ENCODE assay signal across 22 mouse cellular contexts in genomic region chrX:142521063-142521462, GRCm38 (mm10).
DNase-seq lines count a peak whose midpoint lies in the region; ATAC-seq and TF ChIP-seq lines count a peak whose summit lies in the region.
"Had no signal": no experiment of that assay in that cellular context is flagged by ENCODE, and none has a peak within 500 bp of the region (broad histone marks: within the 10 kb centered on the region; RNA-seq: fewer than 3 reads in every experiment).

No protein-coding gene starts in this region.

- TF ChIP-seq CTCF in liver, adult 2 months (IDR thresholded peaks at IDR 0.05; ENCODE audit: low read depth, low read length), result no peak

- no peaks in the 10 kb centered on the region for H3K36me3 ChIP-seq in liver, adult 2 months (ENCODE audit: control insufficient read depth, insufficient read depth, low read length)
- H3K36me3 ChIP-seq: forebrain, embryonic 10.5 days; G1E; hindbrain, embryonic 12.5 days; hindbrain, embryonic 15.5 days had no signal

- no peaks in the 10 kb centered on the region for H3K79me2 ChIP-seq in liver, adult 2 months (ENCODE audit: control insufficient read depth, insufficient read depth, low read length)

- peak overlapping the region; percentile 72; the same call in 1 of the 2 replicates for H3K27ac ChIP-seq in liver, adult 2 months (replicated peaks; ENCODE audit: insufficient read depth, low read depth, low read length)
- H3K27ac ChIP-seq: forebrain, embryonic 10.5 days; forebrain, embryonic 13.5 days; hindbrain, embryonic 12.5 days; hindbrain, embryonic 15.5 days had no signal

- no peaks in the 10 kb centered on the region for H3K27me3 ChIP-seq in liver, adult 2 months (ENCODE audit: control insufficient read depth, insufficient read depth, low read length)
- H3K27me3 ChIP-seq: CH12.LX; forebrain, embryonic 13.5 days; hindbrain, embryonic 12.5 days; hindbrain, embryonic 15.5 days had no signal

- peak; percentile 82 for DNase-seq in liver, adult 2 months (ENCODE audit: extremely low read depth, low read depth, low spot score)
- DNase-seq in liver, result no peak
- peak; percentile 41 for DNase-seq in 416B (ENCODE audit: low read depth)
- DNase-seq in adrenal gland, adult 8-10 months, result peak; percentile 48
- DNase-seq in adrenal gland, postnatal 36 days, result peak; percentile 22 to 26
- no peak for DNase-seq in right cerebral cortex, adult 18-20 months
- DNase-seq: B cell, adult 2 months; cerebellum, adult 18-20 months; cerebellum, adult 9-10 months; cerebellum, postnatal 14 days; gastrocnemius, postnatal 10 days; gastrocnemius, postnatal 36 days; heart, adult 11 months had no signal

- H3K4me3 ChIP-seq in liver, adult 2 months (ENCODE audit: insufficient read depth, low read depth, low read length), result no peak overlapping the region
- H3K4me3 ChIP-seq: forebrain, embryonic 10.5 days; forebrain, embryonic 13.5 days; hindbrain, embryonic 12.5 days; hindbrain, embryonic 15.5 days had no signal

- H3K9ac ChIP-seq in liver, adult 2 months (ENCODE audit: low read depth, low read length), result no peak overlapping the region
- H3K9ac ChIP-seq: forebrain, embryonic 13.5 days; hindbrain, embryonic 12.5 days; hindbrain, embryonic 15.5 days had no signal

- TF ChIP-seq POLR2A in liver, adult 2 months (IDR thresholded peaks at IDR 0.05; ENCODE audit: extremely low read depth, insufficient read depth, low read length), result no peak

- peaks cover 2% of the 10 kb centered on the region; the same call in 1 of the 2 replicates for H3K4me1 ChIP-seq in liver, adult 2 months (ENCODE audit: control insufficient read depth, insufficient read depth, low read length)
- H3K4me1 ChIP-seq: forebrain, embryonic 10.5 days; forebrain, embryonic 13.5 days; hindbrain, embryonic 12.5 days; hindbrain, embryonic 15.5 days had no signal

- WGBS in liver, adult 2 months, result 17% methylated on average over 4 of the region's 4 CpGs

- ATAC-seq in granulocyte monocyte progenitor cell, adult 5-6 weeks (replicated peaks; ENCODE audit: poor library complexity, severe bottlenecking), result no peak
- ATAC-seq: forebrain, embryonic 13.5 days; forebrain, embryonic 16.5 days; intestine, postnatal 0 days had no signal

Comparison
In these comparisons a context has a peak if more than half of its experiments do, and no peak if none do; other contexts are left out.
1. DNase-seq: peak in liver, adult 2 months (single experiment), 416B (single experiment), adrenal gland, adult 8-10 months (single experiment) and adrenal gland, postnatal 36 days (2 of 2); none in liver (single experiment) and right cerebral cortex, adult 18-20 months (single experiment).